Mouse (Mus musculus) stomach, postnatal 0 days (tissue): ENCODE measurements around the gene Bmpr1a. TPM values are rescaled to one million over a fixed set of nuclear protein-coding genes. Genes with fewer than 3 reads are reported as not detected.
A peak's percentile ranks its signal among the peaks of the same experiment; 100 is the strongest.

Source experiments
- ATAC-seq: fragments of 200-750 bp; cut with Nextera tagmentation; 2 replicates; pipeline ENCODE4 v1.8.0; 2017; ENCODE audit not compliant: low FRiP score, low TSS enrichment
- DNase-seq: peaks from one replicate; pipeline ENCODE4 v3.0.0-alpha.2; 2016; ENCODE audit warnings: low spot score
- H3K27ac ChIP-seq: fragments of 300-500 bp; sonication (generic); replicated peaks from 2 replicates; pipeline ENCODE4 v1.5.1; 2014; ENCODE audit warnings: mild to moderate bottlenecking, control low read depth
- H3K27me3 ChIP-seq: fragments of 300-500 bp; sonication (generic); 2 replicates; pipeline ENCODE4 v1.6.1; 2014; ENCODE audit warnings: low read length; ENCODE audit not compliant: control insufficient read depth, insufficient read depth
- H3K36me3 ChIP-seq: fragments of 300-500 bp; sonication (generic); 2 replicates; pipeline ENCODE4 v1.6.1; 2014; ENCODE audit warnings: low read length, mixed read lengths; ENCODE audit not compliant: control insufficient read depth, insufficient read depth
- H3K4me1 ChIP-seq: fragments of 300-500 bp; sonication (generic); replicated peaks from 2 replicates; pipeline ENCODE4 v1.6.1; 2014; ENCODE audit warnings: antibody characterized with exemption; ENCODE audit not compliant: control insufficient read depth, insufficient read depth
- H3K4me2 ChIP-seq: fragments of 300-500 bp; sonication (generic); replicated peaks from 2 replicates; pipeline ENCODE4 v1.6.1; 2014; ENCODE audit warnings: low read depth, mild to moderate bottlenecking, control low read depth, moderate library complexity
- H3K4me3 ChIP-seq: fragments of 300-500 bp; sonication (generic); 2 replicates; pipeline ENCODE4 v1.5.1; 2014; ENCODE audit warnings: low read depth, low read length, control low read depth
- H3K9ac ChIP-seq: fragments of 300-500 bp; sonication (generic); 2 replicates; pipeline ENCODE4 v1.6.1; 2014; ENCODE audit warnings: mild to moderate bottlenecking, low read length, control low read depth, mixed read lengths
- H3K9me3 ChIP-seq: fragments of 300-500 bp; sonication (generic); 2 replicates; pipeline ENCODE4 v1.6.1; 2016; ENCODE audit warnings: low read length; ENCODE audit not compliant: control insufficient read depth
- CTCF ChIP-seq: IDR thresholded peaks from 2 replicates; pipeline ENCODE4 v1.5.1; 2016; ENCODE audit warnings: antibody characterized with exemption, low read depth, mild to moderate bottlenecking, moderate library complexity
- EP300 ChIP-seq: optimal IDR thresholded peaks from 2 replicates; pipeline ENCODE3; 2016; ENCODE audit warnings: antibody characterized with exemption
- WGBS: fragments of 180-500 bp; shearing (Covaris S2); extraction: QIAGEN DNeasy Blood & Tissue Kit; methylation state at CpG from one replicate; pipeline ENCODE4 v1.1.7; 2014; 5-methylcytosine and 5-hydroxymethylcytosine counted together
- polyA plus RNA-seq: library from polyadenylated mRNA; unstranded; fragments of >200 nt; fragmentation: Nextera tagmentation; extraction: Ambion mirVana; gene quantifications from 2 replicates; pipeline ENCODE4 v1.2.1, GENCODE M21; 2015

Gene Bmpr1a
- polyA plus RNA-seq, 1 experiment from 2014 or later = 27.0 TPM

GRCm38 (mm10) chr14:34398901-34399300, 104.2 kb downstream of the Bmpr1a start:
- TF ChIP-seq EP300 = no peak
- no peak for TF ChIP-seq CTCF
- no peak for DNase-seq
- no peaks in the 10 kb centered on the region for H3K27me3 ChIP-seq
- no peak for ATAC-seq
- H3K36me3 ChIP-seq = peaks cover 4% of the 10 kb centered on the region; the same call in 1 of the 2 replicates
- H3K4me2 ChIP-seq = no peak overlapping the region
- H3K4me3 ChIP-seq = no peak overlapping the region
- H3K9me3 ChIP-seq = no peaks in the 10 kb centered on the region
- H3K27ac ChIP-seq = no peak overlapping the region
- no peaks in the 10 kb centered on the region for H3K4me1 ChIP-seq
- 86% methylated on average over 21 of the region's 21 CpGs for WGBS
- H3K9ac ChIP-seq = no peak overlapping the region

DNA sequence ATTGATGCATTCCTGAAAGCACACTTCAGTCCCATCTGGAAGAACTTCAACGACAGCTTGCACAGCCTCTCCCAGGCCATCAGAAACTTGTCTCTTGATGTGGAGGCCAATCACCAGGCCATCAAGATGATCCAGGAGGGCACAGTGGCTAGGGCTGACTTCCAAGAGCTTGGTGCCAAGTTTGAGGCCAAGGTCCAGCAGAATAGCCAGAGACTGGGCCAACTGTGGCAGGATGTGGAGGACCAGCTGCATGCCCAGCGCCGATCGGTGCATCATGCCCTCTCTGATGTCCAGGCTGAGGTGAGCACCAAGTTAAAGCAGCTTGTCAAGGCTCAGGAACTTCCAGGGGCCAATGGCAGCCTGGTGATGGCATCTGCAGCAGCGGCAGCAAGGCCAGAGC, 105.3 kb downstream of the Bmpr1a start:
- Histone ChIP-seq H3K9ac (no peak overlapping the region), H3K36me3 (peaks cover 4% of the 10 kb centered on the region; the same call in 1 of the 2 replicates), H3K4me1 (no peaks in the 10 kb centered on the region), H3K27ac (no peak overlapping the region), H3K27me3 (no peaks in the 10 kb centered on the region), H3K4me3 (no peak overlapping the region), H3K4me2 (no peak overlapping the region), H3K9me3 (no peaks in the 10 kb centered on the region)
- TF ChIP-seq EP300 (no peak), CTCF (no peak)
- no peak for ATAC-seq
- WGBS = 89% methylated on average over 5 of the region's 5 CpGs
- DNase-seq = peak; percentile 12

DNA sequence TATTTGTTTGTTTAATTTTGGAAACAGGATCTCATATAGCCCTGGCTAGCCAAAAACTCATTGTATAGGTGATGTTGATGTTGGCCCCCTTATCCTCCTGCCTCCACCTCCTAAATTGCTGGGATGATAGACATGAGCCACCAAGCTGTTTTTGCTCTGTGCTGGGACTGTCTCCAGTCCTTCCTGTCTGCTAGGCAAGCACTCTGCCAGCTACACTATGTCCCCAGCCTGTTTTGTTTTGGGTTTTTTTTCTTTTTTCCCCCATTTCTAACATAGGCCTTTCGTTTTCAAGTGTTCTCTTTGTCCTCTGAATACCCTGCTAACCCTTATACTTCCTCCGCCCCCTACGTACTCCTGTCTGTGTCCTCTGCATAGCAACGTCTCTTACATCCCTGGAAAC, 109.8 kb downstream of the Bmpr1a start:
- H3K9me3 ChIP-seq = no peaks in the 10 kb centered on the region

DNA sequence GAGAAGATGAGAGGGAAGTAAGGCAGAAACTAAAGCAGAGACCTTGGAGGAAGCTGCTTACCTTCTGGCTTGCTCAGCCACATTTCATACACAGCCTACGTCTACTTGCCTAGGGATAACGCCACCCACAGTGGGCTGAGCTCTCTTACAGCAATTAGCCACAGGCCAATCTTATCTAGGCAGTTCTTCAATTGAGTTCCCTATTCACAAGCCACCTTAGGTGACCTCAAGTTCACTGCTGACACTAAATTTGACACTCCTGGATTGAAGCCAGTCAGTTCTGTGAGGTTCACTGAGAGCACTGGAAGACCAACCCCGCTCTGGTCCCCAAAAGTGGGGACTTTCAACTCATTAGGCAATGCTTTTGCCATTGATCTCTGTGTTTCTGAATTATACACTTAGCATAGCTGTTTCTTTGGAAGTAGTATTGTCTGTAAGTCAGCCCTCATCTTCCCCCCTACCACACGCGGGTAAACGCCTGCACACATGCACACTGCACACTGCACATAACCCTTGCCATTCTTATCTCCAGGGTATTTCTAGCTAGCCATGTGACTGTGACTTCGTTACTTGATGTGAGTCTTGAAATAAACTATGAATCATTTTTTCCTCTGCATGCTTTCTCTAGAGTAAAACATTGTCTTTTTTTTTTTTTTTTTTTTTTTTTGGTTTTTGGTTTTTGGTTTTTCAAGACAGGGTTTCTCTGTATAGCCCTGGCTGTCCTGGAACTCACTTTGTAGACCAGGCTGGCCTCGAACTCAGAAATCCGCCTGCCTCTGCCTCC, 120.0 kb downstream of the Bmpr1a start:
- 90% methylated on average over 8 of the region's 9 CpGs for WGBS
- DNase-seq = no peak

More for the DNA sequence above, 109.8 kb downstream of the Bmpr1a start:
- WGBS = 67% methylated on average over 4 of the region's 4 CpGs
- H3K9ac ChIP-seq = no peak overlapping the region
- no peaks in the 10 kb centered on the region for H3K27me3 ChIP-seq
- no peak for DNase-seq
- no peaks in the 10 kb centered on the region for H3K4me1 ChIP-seq
- no peaks in the 10 kb centered on the region for H3K36me3 ChIP-seq
- ATAC-seq = no peak
- H3K27ac ChIP-seq = no peak overlapping the region
- H3K4me3 ChIP-seq = no peak overlapping the region
- no peak overlapping the region for H3K4me2 ChIP-seq
- TF ChIP-seq EP300 (no peak), CTCF (no peak)

DNA sequence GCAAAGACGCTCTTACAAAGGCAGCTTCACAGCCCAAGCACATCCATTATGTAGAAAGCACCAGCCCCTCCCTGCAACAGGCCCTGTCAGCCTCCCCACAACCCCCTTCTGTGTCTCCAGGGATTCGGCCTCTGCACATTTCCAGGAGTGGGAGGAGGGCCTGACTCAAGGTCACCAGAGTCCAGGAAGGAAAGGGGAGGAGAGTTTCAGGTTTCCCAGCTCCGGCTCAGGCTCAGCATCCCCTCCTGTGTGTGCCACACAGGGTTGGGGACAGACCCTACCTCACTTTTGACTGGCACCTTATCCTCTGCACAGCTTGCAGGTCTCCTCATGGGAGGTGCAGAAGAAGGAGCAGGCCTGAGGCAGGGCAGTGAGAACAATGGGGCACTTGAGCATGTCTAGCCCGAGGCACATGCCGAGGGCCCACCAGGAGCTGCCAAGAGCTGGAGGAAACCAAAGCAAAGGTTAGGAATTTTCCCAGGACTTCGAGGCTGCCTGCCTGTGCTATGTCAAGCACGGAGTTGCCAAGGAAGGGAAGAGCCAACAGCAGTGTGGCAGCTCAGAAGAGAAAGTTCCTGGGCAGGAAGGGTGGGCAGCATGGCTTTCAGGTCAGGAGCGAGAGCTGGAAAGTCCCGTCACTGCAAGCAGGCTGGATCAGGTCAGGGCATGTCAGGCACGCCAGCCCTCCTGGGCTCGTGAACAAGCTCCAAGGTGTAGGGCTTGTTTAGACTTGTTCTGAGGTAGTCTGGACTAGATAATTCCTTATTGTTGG, 124.4 kb downstream of the Bmpr1a start:
- H3K4me2 ChIP-seq = no peak overlapping the region
- H3K9ac ChIP-seq = no peak overlapping the region
- 35% methylated on average over 11 of the region's 11 CpGs for WGBS
- DNase-seq = no peak
- ATAC-seq = peak; percentile 42; the same call in 1 of the 2 replicates
- no peaks in the 10 kb centered on the region for H3K36me3 ChIP-seq
- H3K4me1 ChIP-seq = no peaks in the 10 kb centered on the region
- H3K27ac ChIP-seq = peak overlapping the region; percentile 67
- no peaks in the 10 kb centered on the region for H3K27me3 ChIP-seq
- no peak overlapping the region for H3K4me3 ChIP-seq
- no peaks in the 10 kb centered on the region for H3K9me3 ChIP-seq
- TF ChIP-seq EP300 (no peak), CTCF (no peak)

More for the DNA sequence above, 120.0 kb downstream of the Bmpr1a start:
- Histone ChIP-seq H3K9me3 (no peaks in the 10 kb centered on the region), H3K27me3 (no peaks in the 10 kb centered on the region), H3K4me1 (no peaks in the 10 kb centered on the region), H3K9ac (no peak overlapping the region), H3K4me2 (no peak overlapping the region), H3K36me3 (no peaks in the 10 kb centered on the region), H3K27ac (no peak overlapping the region), H3K4me3 (no peak overlapping the region)
- no peak for ATAC-seq
- TF ChIP-seq EP300 = no peak

DNA sequence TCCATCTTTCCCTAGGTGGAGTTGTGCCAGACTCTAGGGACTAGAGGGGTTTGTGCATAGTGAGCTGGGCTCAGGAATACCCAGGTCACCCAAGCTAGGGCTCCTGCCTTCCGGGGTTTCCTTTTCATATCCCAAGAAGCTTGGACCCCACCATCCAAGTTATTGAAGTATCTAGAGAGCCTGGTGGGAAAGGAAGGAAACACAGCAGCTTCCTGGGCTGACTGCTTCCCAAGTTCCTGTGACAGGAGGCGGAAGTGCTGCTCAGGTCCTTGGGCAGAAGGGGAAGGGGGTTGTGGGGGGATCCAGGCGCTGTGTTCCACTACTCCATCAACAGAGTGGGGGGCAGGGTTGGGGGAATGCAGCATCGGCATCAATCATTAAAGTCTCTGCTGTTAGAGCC, 126.0 kb downstream of the Bmpr1a start:
- Histone ChIP-seq H3K4me3 (no peak overlapping the region), H3K9ac (no peak overlapping the region)
- 77% methylated on average over 4 of the region's 4 CpGs for whole genome bisulfite sequencing

More for the DNA sequence above, 126.0 kb downstream of the Bmpr1a start:
- Histone ChIP-seq H3K9me3 (no peaks in the 10 kb centered on the region), H3K36me3 (no peaks in the 10 kb centered on the region), H3K27me3 (no peaks in the 10 kb centered on the region), H3K4me2 (peak overlapping the region; percentile 25; the same call in 1 of the 2 replicates), H3K27ac (no peak overlapping the region), H3K4me1 (no peaks in the 10 kb centered on the region)
- DNase-seq (no peak), ATAC-seq (no peak)
- TF ChIP-seq CTCF (no peak), EP300 (no peak)
